Mouse (Mus musculus): Measurements from ENCODE around the gene Gm49353. TPM values are rescaled to one million over a fixed set of nuclear protein-coding genes. Genes with fewer than 3 reads are reported as not detected.

Gene Gm49353
- polyA plus RNA-seq, 1 experiment from 2014 or later = 2.5 TPM

- H3K27me3 ChIP-seq (ENCODE audit: control insufficient read depth, insufficient read depth, low read length) = no peaks in the 10 kb centered on the region
- no peak overlapping the region for H3K4me2 ChIP-seq
- no peaks in the 10 kb centered on the region for H3K36me3 ChIP-seq (ENCODE audit: control insufficient read depth, insufficient read depth, low read length)
- no peak overlapping the region for H3K9ac ChIP-seq (ENCODE audit: low read length)
- ATAC-seq (ENCODE audit: low FRiP score) = peak; percentile 47
- 33% methylated on average over 2 of the region's 2 CpGs for WGBS
- H3K4me3 ChIP-seq (ENCODE audit: low read depth, low read length) = no peak overlapping the region
- DNase-seq (ENCODE audit: low spot score, missing footprints) = no peak
- no peak overlapping the region for H3K27ac ChIP-seq (ENCODE audit: low read depth, low read length)
- peaks cover 2% of the 10 kb centered on the region; the same call in 1 of the 2 replicates for H3K4me1 ChIP-seq (ENCODE audit: control insufficient read depth, insufficient read depth, low read length)
- H3K9me3 ChIP-seq (ENCODE audit: control insufficient read depth, low read length) = no peaks in the 10 kb centered on the region
Measured at GRCm38 (mm10) chr10:29217451-29217850, 18.7 kb downstream of the Gm49353 start.

- Histone ChIP-seq H3K36me3 (ENCODE audit: control insufficient read depth, insufficient read depth, low read length) (peaks cover 14% of the 10 kb centered on the region; the same call in 1 of the 2 replicates), H3K4me3 (ENCODE audit: low read depth, low read length) (no peak overlapping the region), H3K27ac (ENCODE audit: low read depth, low read length) (no peak overlapping the region), H3K9me3 (ENCODE audit: control insufficient read depth, low read length) (no peaks in the 10 kb centered on the region), H3K4me1 (ENCODE audit: control insufficient read depth, insufficient read depth, low read length) (no peaks in the 10 kb centered on the region), H3K27me3 (ENCODE audit: control insufficient read depth, insufficient read depth, low read length) (no peaks in the 10 kb centered on the region), H3K4me2 (no peak overlapping the region), H3K9ac (ENCODE audit: low read length) (no peak overlapping the region)
- DNase-seq (ENCODE audit: low spot score, missing footprints) (no peak), ATAC-seq (ENCODE audit: low FRiP score) (no peak)
- 90% methylated on average over 4 of the region's 4 CpGs for WGBS
Measured at GRCm38 (mm10) chr10:29225329-29225728, 26.6 kb downstream of the Gm49353 start.

GRCm38 (mm10) chr10:29231208-29231607, 32.5 kb downstream of the Gm49353 start:
- DNase-seq (ENCODE audit: low spot score, missing footprints) (no peak), ATAC-seq (ENCODE audit: low FRiP score) (no peak)
- no peak overlapping the region for H3K4me3 ChIP-seq (ENCODE audit: low read depth, low read length)
- H3K27me3 ChIP-seq (ENCODE audit: control insufficient read depth, insufficient read depth, low read length) = no peaks in the 10 kb centered on the region
- no peak overlapping the region for H3K27ac ChIP-seq (ENCODE audit: low read depth, low read length)
- 0 out of 2 replicates have a peak, but pooled peaks cover 2% of the 10 kb centered on the region for H3K36me3 ChIP-seq (ENCODE audit: control insufficient read depth, insufficient read depth, low read length)
- WGBS = 86% methylated on average over 2 of the region's 2 CpGs
- no peak overlapping the region for H3K9ac ChIP-seq (ENCODE audit: low read length)
- H3K4me1 ChIP-seq (ENCODE audit: control insufficient read depth, insufficient read depth, low read length) = no peaks in the 10 kb centered on the region
- no peaks in the 10 kb centered on the region for H3K9me3 ChIP-seq (ENCODE audit: control insufficient read depth, low read length)
- no peak overlapping the region for H3K4me2 ChIP-seq

Other genes with a start within 250 kb of the Gm49353 start
- gene 2310057J18Rik, start 212.7 kb upstream of the Gm49353 start, polyA plus RNA-seq (2014; fragmentation: Nextera tagmentation; extraction: Ambion mirVana) = not detected in 2 replicates
- gene Soga3, start 55.1 kb upstream of the Gm49353 start, polyA plus RNA-seq (2014; fragmentation: Nextera tagmentation; extraction: Ambion mirVana) = 35.0 and 35.2 TPM in 2 replicates
- 7.7 and 8.7 TPM in 2 replicates for gene 9330159F19Rik, start 12.7 kb downstream of the Gm49353 start, polyA plus RNA-seq (2014; fragmentation: Nextera tagmentation; extraction: Ambion mirVana)
- 27.7 and 30.8 TPM in 2 replicates for gene Echdc1, start 114.2 kb downstream of the Gm49353 start, polyA plus RNA-seq (2014; fragmentation: Nextera tagmentation; extraction: Ambion mirVana)
- 67.3 and 69.7 TPM in 2 replicates for gene Rnf146, start 163.5 kb downstream of the Gm49353 start, polyA plus RNA-seq (2014; fragmentation: Nextera tagmentation; extraction: Ambion mirVana)

All from midbrain, embryonic 11.5 days (tissue).